Mouse (Mus musculus): Measurements from ENCODE around the gene Chd8. TPM values are rescaled to one million over a fixed set of nuclear protein-coding genes. Genes with fewer than 3 reads are reported as not detected.

The Chd8 gene
- polyA plus RNA-seq, 1 experiment from 2014 or later: 49.6 TPM

DNA sequence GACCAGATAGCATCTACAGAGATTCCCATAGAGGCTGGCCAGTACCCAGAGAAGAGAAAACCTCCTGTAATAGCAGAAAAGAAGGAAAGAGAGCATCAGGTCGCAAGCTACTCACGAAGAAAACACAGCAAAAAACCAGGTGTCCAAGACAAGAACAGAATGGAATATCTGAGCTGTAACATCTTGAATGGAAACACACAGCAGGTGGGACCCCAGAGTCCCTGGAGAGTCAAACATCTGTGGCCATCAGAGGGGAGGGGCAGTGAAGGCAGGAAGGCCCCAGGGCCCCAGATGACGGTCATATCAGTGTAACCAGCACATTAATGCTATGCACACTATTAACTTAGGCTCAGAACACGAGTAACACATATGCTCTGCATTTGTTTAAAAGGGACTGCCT is 107.7 kb downstream of the Chd8 start:
- Histone ChIP-seq H3K4me2 (ENCODE audit: low read depth, low read length) (no peak overlapping the region), H3K36me3 (ENCODE audit: control insufficient read depth, insufficient read depth, low read length) (no peaks in the 10 kb centered on the region), H3K27me3 (ENCODE audit: control insufficient read depth, insufficient read depth, low read length) (no peaks in the 10 kb centered on the region), H3K4me1 (ENCODE audit: control insufficient read depth, insufficient read depth, low read length) (no peaks in the 10 kb centered on the region), H3K4me3 (ENCODE audit: low read depth, low read length) (no peak overlapping the region), H3K9me3 (ENCODE audit: control insufficient read depth, low read length) (no peaks in the 10 kb centered on the region), H3K27ac (ENCODE audit: low read depth, low read length) (no peak overlapping the region), H3K9ac (replicated peaks; ENCODE audit: low read depth, low read length) (no peak overlapping the region)
- 53% methylated on average over 4 of the region's 4 CpGs for WGBS
- no peak for ATAC-seq (ENCODE audit: low read depth)

Other genes starting within 250 kb of the Chd8 start
- gene Tmem253, start 242.1 kb downstream of the Chd8 start, polyA plus RNA-seq (2014; fragmentation: Nextera tagmentation; extraction: Ambion mirVana): 0.47 and 0.66 TPM in 2 replicates
- 24.1 and 27.4 TPM in 2 replicates for gene Zfp219, start 237.0 kb downstream of the Chd8 start, polyA plus RNA-seq (2014; fragmentation: Nextera tagmentation; extraction: Ambion mirVana)
- not detected in 2 replicates for gene Olfr221, start 215.3 kb downstream of the Chd8 start, polyA plus RNA-seq (2014; fragmentation: Nextera tagmentation; extraction: Ambion mirVana)
- 432 and 490 TPM in 2 replicates for gene Hnrnpc, start 153.8 kb downstream of the Chd8 start, polyA plus RNA-seq (2014; fragmentation: Nextera tagmentation; extraction: Ambion mirVana)
- 42.0 and 47.5 TPM in 2 replicates for gene Rpgrip1, start 147.1 kb downstream of the Chd8 start, polyA plus RNA-seq (2014; fragmentation: Nextera tagmentation; extraction: Ambion mirVana)
- gene Supt16, start 60.4 kb downstream of the Chd8 start, polyA plus RNA-seq (2014; fragmentation: Nextera tagmentation; extraction: Ambion mirVana): 43.6 and 61.4 TPM in 2 replicates
- gene Tox4, start 21.4 kb upstream of the Chd8 start, polyA plus RNA-seq (2014; fragmentation: Nextera tagmentation; extraction: Ambion mirVana): 49.0 and 69.3 TPM in 2 replicates
- 69.4 TPM in 2 replicates for gene Rab2b, start 21.8 kb upstream of the Chd8 start, polyA plus RNA-seq (2014; fragmentation: Nextera tagmentation; extraction: Ambion mirVana)
- 41.1 and 42.5 TPM in 2 replicates for gene Mettl3, start 47.3 kb upstream of the Chd8 start, polyA plus RNA-seq (2014; fragmentation: Nextera tagmentation; extraction: Ambion mirVana)
- gene Sall2, start 71.0 kb upstream of the Chd8 start, polyA plus RNA-seq (2014; fragmentation: Nextera tagmentation; extraction: Ambion mirVana): 42.4 and 52.4 TPM in 2 replicates
- not detected in 2 replicates for gene Olfr1513, start 98.6 kb upstream of the Chd8 start, polyA plus RNA-seq (2014; fragmentation: Nextera tagmentation; extraction: Ambion mirVana)
- gene Olfr1512, start 121.4 kb upstream of the Chd8 start, polyA plus RNA-seq (2014; fragmentation: Nextera tagmentation; extraction: Ambion mirVana): not detected in 2 replicates
- gene Olfr1511, start 139.6 kb upstream of the Chd8 start, polyA plus RNA-seq (2014; fragmentation: Nextera tagmentation; extraction: Ambion mirVana): 0.41 and 1.1 TPM in 2 replicates
- not detected in 2 replicates for gene Olfr1510, start 156.6 kb upstream of the Chd8 start, polyA plus RNA-seq (2014; fragmentation: Nextera tagmentation; extraction: Ambion mirVana)
- not detected in 2 replicates for gene Olfr1509, start 185.2 kb upstream of the Chd8 start, polyA plus RNA-seq (2014; fragmentation: Nextera tagmentation; extraction: Ambion mirVana)
- gene Olfr1508, start 209.7 kb upstream of the Chd8 start, polyA plus RNA-seq (2014; fragmentation: Nextera tagmentation; extraction: Ambion mirVana): 0.04 TPM in 1 of 2 replicates, not detected in the other
- gene Olfr1507, start 238.0 kb upstream of the Chd8 start, polyA plus RNA-seq (2014; fragmentation: Nextera tagmentation; extraction: Ambion mirVana): not detected in 2 replicates